Mouse (Mus musculus) natural killer cell, adult 2 months (primary cell): ENCODE results near the gene Dido1.
"Not testable (repeated sequence)": the region's sequence is repeated elsewhere in the genome, so short reads cannot be mapped to it uniquely, and the experiment has no call there.

ENCODE experiments used
- DNase-seq, 2 experiments: peaks; one replicate each; pipeline ENCODE4 v3.0.0; 2022; ENCODE audit warnings: low spot score in 2 of 2

Gene Dido1

DNA sequence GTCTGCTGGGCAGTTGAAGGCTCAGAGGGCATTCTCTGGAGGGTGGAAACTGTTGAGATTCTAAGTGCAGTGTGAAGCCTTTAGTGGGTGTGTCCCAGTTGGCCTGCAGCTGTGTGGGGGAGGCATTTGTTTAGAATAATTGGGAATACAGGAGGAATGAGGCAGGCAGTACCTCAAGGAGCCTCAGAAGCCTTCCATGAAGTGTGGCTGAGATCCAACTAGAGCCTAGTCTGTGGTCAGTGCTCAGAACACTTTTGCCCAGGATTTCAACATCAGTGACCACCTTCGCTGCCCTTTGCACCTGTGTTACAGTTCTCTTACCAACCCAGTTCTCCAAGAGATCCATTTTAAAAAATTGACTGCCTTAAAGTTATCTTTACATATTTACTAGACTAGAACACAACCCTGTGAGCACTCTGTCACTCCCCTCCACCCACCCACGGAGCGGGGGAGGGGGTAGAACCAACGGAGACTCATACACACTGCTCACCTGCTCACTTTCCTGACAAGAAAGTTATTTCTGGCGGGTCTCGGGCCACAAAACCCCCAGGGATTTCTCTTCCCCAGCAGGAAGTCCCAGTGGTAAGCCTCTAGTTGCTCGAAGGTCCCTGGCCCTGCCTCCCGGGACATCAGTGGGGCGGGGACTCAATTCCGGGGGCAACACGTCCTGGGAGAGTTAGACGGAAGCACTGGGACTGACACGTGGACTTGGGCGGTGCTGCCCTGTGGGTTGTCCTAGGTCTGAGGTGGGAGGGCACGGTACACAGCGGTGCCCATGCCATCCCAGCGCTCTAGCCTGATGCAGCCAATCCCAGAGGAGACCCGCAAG is 15.0 kb upstream of the Dido1 start, which contains the start of gene Slc17a9:
Gene Slc17a9 (plus strand): TSS at position 679 of the 829 bp plus-strand sequence.
- DNase-seq = peak; percentile 29 to 57

- DNase-seq = no peak
These were observed 14.1 kb upstream of the Dido1 start for GRCm38 (mm10) chr2:180723865-180724264.

- not testable (repeated sequence) for DNase-seq
These were observed 12.9 kb upstream of the Dido1 start for GRCm38 (mm10) chr2:180722748-180723147.

DNA sequence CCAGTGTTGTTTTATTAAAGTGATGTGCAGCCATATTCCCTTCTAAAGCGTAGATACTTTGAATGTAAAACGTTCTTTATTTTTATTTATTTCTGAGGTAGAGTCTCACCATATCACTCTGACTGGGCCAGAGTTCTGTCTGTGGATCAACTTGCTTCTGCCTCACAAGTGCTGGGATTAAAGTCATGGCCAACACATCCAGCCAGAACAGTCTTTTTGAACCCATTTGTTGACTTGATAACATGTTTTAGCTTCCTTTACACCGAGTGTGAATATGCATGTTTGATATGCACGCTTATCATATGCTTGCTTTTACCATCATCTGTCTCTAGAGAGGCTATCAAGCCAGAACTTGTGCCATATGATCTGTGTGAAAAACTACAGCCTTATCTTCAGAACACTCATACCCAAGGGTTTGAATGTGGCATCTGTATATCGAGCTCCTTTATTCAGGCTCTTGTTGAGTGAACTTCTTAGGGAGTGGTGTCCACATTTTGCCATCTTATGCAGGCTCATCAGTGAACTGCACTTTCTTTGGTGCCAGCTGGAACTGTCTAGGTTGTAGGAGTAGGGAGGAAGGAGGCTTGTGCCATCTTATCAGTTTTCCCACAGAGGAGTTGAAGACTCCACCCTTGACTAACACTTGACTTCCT is 2.4 kb upstream of the Dido1 start:
- no peak for DNase-seq

- no peak for DNase-seq
These were observed 1.7 kb upstream of the Dido1 start for GRCm38 (mm10) chr2:180711527-180711926.

- DNase-seq = no peak
These were observed 717 bp upstream of the Dido1 start for GRCm38 (mm10) chr2:180710276-180711155.

GRCm38 (mm10) chr2:180709023-180709922 is 526 bp downstream of the Dido1 start:
- no peak for DNase-seq

DNA sequence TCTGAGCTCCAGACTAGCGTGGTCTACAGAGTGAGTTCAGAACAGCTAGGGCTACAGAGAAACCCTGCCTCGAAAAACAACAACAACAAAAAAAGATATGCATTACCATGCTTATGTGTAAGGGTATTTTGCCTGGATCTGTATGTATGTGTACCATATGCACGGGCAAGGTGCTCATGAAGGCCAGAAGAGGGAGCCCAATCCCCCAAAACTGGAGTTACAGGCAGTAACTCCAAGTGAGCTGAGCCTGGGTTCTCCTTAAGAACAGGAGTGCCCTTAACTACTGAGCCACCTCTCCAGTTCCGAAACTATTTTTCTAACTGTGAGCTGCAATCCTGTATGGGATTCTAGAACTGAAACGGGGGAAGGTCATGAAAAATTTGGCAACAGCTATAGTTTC is 3.8 kb downstream of the Dido1 start:
- DNase-seq = no peak

DNA sequence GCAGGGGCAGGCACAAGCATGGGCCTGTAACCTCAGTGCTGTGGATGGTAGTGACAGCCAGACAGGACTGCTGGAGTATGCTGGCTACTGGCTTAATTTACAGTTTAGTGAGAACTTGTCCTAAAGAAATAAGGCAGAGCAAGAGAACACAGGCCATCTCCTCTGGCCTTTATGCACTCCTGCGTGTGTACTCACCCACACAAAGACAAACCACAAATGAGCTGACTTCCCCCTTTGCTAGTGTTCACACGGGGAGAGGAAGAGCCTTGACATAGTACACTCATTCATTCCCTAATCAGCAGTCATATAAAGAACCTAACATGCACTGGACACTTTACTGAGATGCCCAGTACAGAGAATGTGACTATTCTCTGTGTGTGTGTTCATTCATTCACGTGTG is 4.7 kb downstream of the Dido1 start:
- no peak for DNase-seq

- no peak for DNase-seq
These were observed 5.2 kb downstream of the Dido1 start for GRCm38 (mm10) chr2:180704591-180704990.

GRCm38 (mm10) chr2:180703645-180704359 is 6.0 kb downstream of the Dido1 start:
- DNase-seq = no peak

DNA sequence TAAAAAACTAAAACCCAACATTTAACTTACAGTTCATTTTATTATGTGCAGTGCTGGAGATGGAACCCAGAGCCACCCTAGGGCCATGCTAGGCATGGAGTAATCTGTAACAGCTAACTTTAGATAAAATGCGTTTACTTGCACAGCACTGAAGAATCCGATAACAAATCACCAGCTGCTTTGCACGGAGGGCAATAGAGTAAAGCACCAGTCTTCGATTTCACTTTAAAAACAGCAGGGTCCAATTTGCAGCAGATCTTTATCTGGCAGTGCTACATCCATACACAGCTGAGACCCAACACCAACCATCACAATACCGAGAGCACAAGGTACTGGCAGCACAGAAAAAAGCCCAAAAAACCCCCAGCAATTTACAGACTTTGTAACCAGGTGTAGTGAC is 6.6 kb downstream of the Dido1 start:
- DNase-seq = no peak

GRCm38 (mm10) chr2:180702701-180703149 is 7.1 kb downstream of the Dido1 start:
- no peak for DNase-seq

DNA sequence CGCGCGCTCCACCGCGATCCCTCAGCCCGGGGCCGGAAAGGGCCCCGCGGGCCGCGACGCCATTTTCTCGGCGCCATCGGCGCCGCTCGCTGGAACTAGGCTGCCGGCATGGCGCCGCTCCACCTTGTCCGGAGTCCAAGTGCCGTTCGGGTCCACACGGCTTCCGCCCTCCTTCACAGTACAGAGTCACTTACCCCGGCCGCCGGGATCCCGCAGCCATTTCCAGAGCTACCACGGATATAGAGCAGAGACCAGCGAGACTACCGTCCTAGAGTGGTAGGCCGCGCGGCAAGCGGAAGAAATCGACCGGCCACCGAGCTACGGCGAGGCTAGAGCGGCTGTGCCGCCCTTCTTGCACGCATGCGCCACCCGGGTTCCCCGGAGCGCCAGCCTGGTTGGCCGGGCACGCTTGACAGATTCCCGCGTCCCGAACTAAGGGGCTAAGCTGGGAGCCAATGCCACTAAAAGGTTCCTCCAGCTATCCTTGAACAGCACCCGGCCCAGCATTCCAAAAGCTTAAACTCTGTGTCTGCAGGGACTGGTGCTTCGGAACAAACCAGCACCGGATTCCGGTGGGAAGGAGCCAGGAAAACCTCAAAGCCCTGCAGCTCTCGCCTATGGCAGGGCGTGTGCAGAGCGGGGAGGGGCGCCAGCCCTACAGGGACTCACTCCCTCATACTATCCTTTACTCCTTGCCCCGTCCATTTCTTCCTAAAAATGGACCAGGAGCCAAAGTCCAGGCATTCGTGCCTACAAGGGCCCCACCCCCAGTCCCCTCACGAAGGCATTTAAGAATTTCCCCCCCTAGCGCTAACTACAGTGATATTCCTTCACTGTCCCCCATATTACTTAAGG is 7.8 kb downstream of the Dido1 start:
- DNase-seq = peak; percentile 87 to 91

GRCm38 (mm10) chr2:180701053-180701766 is 8.6 kb downstream of the Dido1 start:
- no peak for DNase-seq

DNA sequence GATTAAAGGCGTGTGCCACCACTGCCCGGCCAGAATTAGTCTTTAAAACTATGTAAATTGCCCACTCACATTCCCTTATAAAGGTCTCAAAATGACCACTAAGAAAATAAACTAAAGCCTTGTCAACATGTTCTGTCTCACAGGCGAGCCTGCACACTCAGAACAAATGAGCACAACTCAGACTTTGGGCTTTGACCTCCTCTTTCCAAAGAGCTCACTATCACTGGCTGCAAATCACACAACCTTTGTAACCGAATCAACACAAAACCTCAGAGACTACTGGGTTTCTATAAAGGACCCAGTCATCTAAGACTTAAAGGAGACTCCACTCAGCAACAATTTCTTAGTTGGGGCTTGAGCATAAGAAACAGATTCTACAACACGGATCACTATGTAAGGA is 9.3 kb downstream of the Dido1 start:
- DNase-seq = no peak

GRCm38 (mm10) chr2:180695176-180695575 is 14.6 kb downstream of the Dido1 start:
- DNase-seq = peak; percentile 42 to 56

DNA sequence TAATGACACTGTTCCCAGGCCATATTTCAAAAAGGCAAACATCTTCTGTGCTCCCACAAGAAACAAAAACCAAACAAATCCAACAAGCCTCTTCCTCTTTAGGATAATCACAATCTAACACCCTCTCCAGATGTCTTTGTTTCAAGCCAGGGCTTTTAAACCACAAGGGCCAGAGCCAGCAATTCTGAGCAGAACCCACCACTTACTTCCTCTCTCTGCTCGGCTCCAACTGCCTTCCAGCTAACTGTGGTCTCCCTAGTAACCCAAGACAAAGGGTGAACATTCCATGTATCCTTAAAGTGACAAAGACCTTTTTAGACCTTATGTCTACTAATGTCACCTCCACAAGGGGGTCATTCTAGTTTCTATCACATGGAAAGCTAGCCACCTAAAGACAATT is 17.2 kb downstream of the Dido1 start:
- no peak for DNase-seq

DNA sequence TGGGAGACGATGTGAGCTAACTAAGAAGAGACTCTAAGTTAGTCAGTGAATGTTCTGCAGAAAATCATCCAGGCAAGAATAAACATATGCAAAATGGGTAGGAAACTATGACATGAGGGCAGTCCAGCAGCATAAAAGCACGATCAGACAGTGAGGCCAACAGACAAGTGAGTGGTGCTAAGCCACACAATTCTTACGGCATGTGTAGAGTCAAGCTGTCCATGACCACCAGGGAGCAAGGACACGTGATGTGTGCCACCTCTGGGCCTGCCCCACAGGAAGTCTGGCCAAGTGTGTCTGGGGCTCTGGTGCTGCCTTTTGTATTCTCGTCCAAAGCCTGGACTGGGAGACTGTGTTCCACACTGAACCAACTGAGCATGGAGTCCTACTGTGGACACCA is 20.0 kb downstream of the Dido1 start:
- DNase-seq = peak in 1 of 2 experiments; percentile 21
